Mouse (Mus musculus) adrenal gland, postnatal 14 days (tissue): ENCODE data around the gene Plaur. TPM values are rescaled to one million over a fixed set of nuclear protein-coding genes. Genes with fewer than 3 reads are reported as not detected.
A peak's percentile ranks its signal among the peaks of the same experiment; 100 is the strongest.

Experiments used
- DNase-seq: peaks from one replicate; pipeline ENCODE4 v3.0.0; 2021; ENCODE audit warnings: mixed read lengths
- total RNA-seq: library from RNA; stranded (reverse); gene quantifications from 2 replicates; pipeline ENCODE4 v1.2.3, GENCODE M21; 2021

The Plaur gene
- total RNA-seq, 1 experiment from 2014 or later, result 5.2 TPM

- DNase-seq, result peak; percentile 36
Measured at GRCm38 (mm10) chr7:24445266-24445926, 16.9 kb upstream of the Plaur start.

DNA sequence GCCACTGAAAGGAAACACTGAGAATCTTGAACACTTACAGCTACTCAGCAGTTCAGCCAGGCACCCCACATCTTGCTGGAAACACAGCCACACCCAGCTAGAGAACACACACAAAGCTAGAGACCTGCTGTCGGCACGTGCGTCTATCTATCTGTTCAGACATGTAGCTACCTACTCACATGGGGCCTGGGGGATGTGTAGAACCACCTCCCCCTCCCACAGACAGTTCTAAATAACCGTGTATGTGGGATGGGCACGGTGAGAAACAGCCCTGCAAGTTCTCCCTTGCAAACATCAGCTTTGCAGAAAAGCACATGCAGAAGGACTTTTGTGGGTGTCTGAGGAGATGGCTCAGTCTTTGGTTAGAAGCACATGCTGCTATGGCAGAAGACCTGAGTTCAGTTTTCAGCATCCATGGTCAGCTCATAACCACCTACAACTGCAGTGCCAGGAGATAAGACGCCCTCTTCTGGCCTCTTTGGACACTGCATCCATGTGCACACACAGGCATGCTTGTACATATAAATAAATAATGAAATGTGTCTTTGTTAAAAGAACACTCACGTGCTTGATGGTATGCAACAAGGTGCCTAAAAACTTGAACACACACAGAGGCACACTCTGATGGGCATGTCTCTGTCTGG is 15.5 kb upstream of the Plaur start:
- DNase-seq, result no peak

DNA sequence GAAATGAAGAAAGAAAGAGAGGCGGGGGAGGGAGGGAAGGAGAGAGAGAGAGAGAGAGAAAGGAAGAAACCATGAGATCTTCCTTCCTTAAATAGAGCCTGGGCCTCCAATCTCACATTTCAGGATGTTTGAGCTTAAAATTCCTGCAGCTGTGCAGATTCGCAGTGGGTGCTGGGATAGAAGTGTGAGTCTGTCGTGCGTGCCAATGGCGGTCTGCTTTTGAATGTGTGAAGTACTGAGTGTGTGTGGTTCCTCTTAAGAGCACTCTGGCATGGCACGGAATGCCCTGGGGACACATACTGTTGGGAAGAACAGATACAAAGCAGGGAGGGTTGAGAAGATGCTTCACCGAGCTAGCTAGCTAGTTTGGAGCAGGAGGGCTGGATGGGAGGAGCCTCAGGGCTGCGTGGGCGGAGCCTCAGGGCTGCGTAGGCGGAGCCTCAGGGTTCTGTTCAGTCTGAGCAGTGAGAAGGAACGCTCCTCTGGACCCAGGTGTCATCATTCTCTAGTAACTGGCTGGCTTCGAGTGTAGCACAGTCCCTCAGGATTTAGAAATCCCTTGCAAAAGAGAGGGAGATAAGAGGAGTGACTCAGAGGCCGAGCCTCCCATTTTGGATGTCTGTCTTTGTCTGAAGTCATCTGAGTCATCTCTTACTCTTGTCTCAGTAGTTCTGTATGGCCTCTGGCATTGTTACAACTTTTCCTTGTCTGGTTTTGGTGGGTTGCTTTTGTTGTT is 13.3 kb upstream of the Plaur start:
- DNase-seq, result peak; percentile 69

GRCm38 (mm10) chr7:24450585-24451017 is 11.7 kb upstream of the Plaur start:
- DNase-seq, result no peak

DNA sequence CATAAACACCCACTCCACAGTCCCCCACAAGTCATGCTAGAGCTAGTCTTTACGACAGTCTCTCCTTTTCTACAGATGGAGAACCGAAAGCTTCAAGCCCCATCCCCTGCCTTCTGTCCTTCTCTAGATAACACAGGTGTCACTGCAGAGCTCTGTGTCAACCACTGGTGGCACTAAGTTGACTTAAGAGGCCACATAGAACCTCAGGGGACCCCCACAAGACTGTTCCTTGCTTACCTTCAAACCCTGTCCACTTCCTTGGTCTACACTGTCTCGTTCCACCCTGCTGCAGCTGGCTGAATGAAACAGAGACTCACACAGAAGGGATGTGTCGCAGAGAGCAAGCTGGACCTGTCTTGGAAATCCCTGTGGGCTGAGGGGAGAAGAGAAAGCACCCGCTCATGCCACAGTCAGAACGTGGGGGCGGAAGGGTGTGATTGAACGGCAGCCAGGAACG is 10.4 kb upstream of the Plaur start, which contains the start of gene Irgc1:
Gene Irgc1, minus strand, starts transcription at position 443 of the 457 bp plus-strand sequence.
- no peak for DNase-seq

GRCm38 (mm10) chr7:24454199-24454598 is 8.1 kb upstream of the Plaur start:
- DNase-seq, result no peak

- no peak for DNase-seq
Measured at GRCm38 (mm10) chr7:24455726-24456125, 6.6 kb upstream of the Plaur start.

- DNase-seq, result no peak
Measured at GRCm38 (mm10) chr7:24457726-24458370, 4.4 kb upstream of the Plaur start.

DNA sequence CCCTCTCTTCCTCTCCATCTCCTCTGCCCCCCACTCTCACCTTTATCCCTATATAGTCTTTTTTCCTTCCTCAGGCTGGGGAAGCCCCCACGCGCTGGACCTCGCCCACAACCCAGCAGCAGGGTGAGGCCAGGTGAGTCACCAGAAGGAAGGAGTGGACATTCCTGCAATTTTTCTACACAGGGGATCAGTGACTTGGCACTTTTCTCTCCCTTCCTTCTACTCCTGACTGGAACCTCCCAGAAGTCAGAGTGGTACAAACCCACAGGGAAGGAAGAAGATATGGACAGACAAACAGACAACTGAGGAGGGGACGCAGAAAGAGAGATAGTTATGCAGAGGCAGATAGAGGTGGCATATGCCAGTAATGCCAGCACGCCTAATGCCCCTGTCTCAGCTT is 2.8 kb upstream of the Plaur start:
- DNase-seq, result no peak

- peak; percentile 43 for DNase-seq
Measured at GRCm38 (mm10) chr7:24459843-24460242, 2.4 kb upstream of the Plaur start.

GRCm38 (mm10) chr7:24461376-24462051 is 770 bp upstream of the Plaur start:
- DNase-seq, result peak; percentile 79

GRCm38 (mm10) chr7:24466835-24467234 is 4.6 kb downstream of the Plaur start:
- no peak for DNase-seq

GRCm38 (mm10) chr7:24467886-24468285 is 5.6 kb downstream of the Plaur start:
- no peak for DNase-seq

GRCm38 (mm10) chr7:24469126-24469525 is 6.8 kb downstream of the Plaur start:
- DNase-seq, result no peak

DNA sequence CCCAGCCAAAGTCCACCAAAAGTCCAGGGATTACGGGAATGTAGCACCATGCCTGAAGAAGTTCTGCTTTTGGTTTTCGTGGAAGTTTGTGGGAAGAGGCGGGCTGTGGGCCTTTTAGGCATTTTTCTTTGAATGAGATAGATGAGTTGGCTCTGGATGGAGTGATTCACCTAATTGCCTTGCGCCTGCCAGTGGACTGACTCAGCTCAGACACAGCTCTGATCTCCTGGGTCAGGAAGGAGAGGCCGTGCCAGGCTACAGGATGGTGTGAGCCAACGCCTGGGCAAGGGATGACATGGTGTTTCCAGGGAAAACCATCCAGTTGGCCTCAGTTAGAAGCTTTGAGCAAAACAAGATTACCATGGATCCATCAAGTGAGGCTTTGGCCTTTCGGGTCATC is 8.1 kb downstream of the Plaur start:
- DNase-seq, result peak; percentile 84

DNA sequence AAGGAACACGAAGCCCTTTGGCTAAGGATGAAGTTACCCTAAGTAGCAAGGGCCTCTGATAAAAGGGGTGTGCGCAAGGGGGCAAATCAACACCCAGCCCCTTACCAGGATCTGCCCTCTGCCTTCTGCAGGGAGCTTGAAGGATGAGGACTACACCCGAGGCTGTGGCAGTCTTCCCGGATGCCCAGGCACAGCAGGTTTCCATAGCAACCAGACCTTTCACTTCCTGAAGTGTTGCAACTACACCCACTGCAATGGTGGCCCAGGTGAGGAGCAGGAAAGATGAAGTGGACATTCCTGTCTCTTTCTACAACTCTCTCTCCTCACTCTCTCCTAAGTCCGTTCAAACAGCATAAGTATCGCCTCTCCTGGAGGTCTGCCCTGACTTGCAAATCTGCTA is 10.2 kb downstream of the Plaur start:
- DNase-seq, result no peak

- DNase-seq, result peak; percentile 47
Measured at GRCm38 (mm10) chr7:24472937-24473336, 10.7 kb downstream of the Plaur start.

- peak; percentile 80 for DNase-seq
Measured at GRCm38 (mm10) chr7:24473913-24474529, 11.7 kb downstream of the Plaur start.

DNA sequence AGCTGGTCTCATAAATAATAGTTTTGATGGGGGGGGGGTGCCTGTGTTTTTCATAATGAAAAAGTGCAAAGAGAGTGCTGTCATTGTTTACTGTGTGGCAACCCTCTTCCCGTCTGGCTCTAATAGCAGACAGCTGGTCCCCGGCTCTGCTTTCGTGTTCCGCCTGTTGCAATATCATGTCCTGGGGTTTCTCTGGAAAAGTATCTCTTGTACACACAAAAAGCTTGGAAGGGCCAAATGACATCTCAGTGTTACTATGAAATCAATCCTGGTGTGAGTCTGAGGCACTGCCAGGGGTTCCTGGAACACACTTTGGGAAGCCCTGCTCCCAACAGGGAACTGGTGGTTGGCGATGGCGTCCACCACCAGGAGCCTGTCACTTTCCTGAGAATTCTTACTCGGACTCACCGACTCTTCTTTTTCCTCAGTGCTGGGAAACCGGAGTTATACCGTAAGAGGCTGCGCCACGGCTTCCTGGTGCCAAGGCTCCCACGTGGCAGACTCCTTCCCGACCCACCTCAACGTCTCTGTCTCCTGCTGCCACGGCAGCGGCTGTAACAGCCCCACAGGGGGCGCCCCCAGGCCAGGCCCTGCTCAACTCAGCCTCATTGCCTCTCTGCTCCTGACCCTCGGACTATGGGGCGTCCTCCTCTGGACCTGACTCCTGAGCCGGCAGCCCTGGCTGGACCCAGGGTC is 12.7 kb downstream of the Plaur start:
- DNase-seq, result no peak

- no peak for DNase-seq
Measured at GRCm38 (mm10) chr7:24476338-24476737, 14.1 kb downstream of the Plaur start.

GRCm38 (mm10) chr7:24476856-24477255 is 14.6 kb downstream of the Plaur start:
- DNase-seq, result no peak
